Mouse (Mus musculus) testis, postnatal 14 days (tissue): ENCODE measurements around the gene Cdh12.

Source experiments
- DNase-seq: peaks from one replicate; pipeline ENCODE4 v3.0.0; 2021; ENCODE audit warnings: low spot score

The Cdh12 gene

GRCm38 (mm10) chr15:20696229-20696628 is 247.2 kb downstream of the Cdh12 start:
- no peak for DNase-seq

- DNase-seq, result no peak
Measured at GRCm38 (mm10) chr15:20711859-20712258, 262.8 kb downstream of the Cdh12 start.

- no peak for DNase-seq
Measured at GRCm38 (mm10) chr15:20772289-20772688, 323.2 kb downstream of the Cdh12 start.

- no peak for DNase-seq
Measured at GRCm38 (mm10) chr15:20773423-20773822, 324.4 kb downstream of the Cdh12 start.

GRCm38 (mm10) chr15:20796999-20797398 is 347.9 kb downstream of the Cdh12 start:
- no peak for DNase-seq

- no peak for DNase-seq
Measured at GRCm38 (mm10) chr15:20798541-20798940, 349.5 kb downstream of the Cdh12 start.

- DNase-seq, result no peak
Measured at GRCm38 (mm10) chr15:20835887-20836286, 386.8 kb downstream of the Cdh12 start.

- DNase-seq, result no peak
Measured at GRCm38 (mm10) chr15:20836991-20837390, 387.9 kb downstream of the Cdh12 start.

- no peak for DNase-seq
Measured at GRCm38 (mm10) chr15:20841479-20841878, 392.4 kb downstream of the Cdh12 start.

GRCm38 (mm10) chr15:20863076-20863475 is 414.0 kb downstream of the Cdh12 start:
- no peak for DNase-seq

GRCm38 (mm10) chr15:20872518-20872917 is 423.5 kb downstream of the Cdh12 start:
- DNase-seq, result no peak

- DNase-seq, result no peak
Measured at GRCm38 (mm10) chr15:20876993-20877392, 427.9 kb downstream of the Cdh12 start.

GRCm38 (mm10) chr15:20893471-20893870 is 444.4 kb downstream of the Cdh12 start:
- DNase-seq, result no peak

GRCm38 (mm10) chr15:20902568-20902967 is 453.5 kb downstream of the Cdh12 start:
- DNase-seq, result no peak

- DNase-seq, result no peak
Measured at GRCm38 (mm10) chr15:20928221-20928620, 479.2 kb downstream of the Cdh12 start.

- DNase-seq, result no peak
Measured at GRCm38 (mm10) chr15:20944000-20944399, 494.9 kb downstream of the Cdh12 start.

- no peak for DNase-seq
Measured at GRCm38 (mm10) chr15:20967463-20967862, 518.4 kb downstream of the Cdh12 start.

- no peak for DNase-seq
Measured at GRCm38 (mm10) chr15:20971041-20971440, 522.0 kb downstream of the Cdh12 start.

- no peak for DNase-seq
Measured at GRCm38 (mm10) chr15:21000541-21000940, 551.5 kb downstream of the Cdh12 start.

GRCm38 (mm10) chr15:21007931-21008330 is 558.9 kb downstream of the Cdh12 start:
- no peak for DNase-seq

GRCm38 (mm10) chr15:21008487-21008886 is 559.4 kb downstream of the Cdh12 start:
- no peak for DNase-seq

GRCm38 (mm10) chr15:21008969-21009368 is 559.9 kb downstream of the Cdh12 start:
- DNase-seq, result peak; percentile 14

GRCm38 (mm10) chr15:21063683-21064082 is 614.6 kb downstream of the Cdh12 start:
- no peak for DNase-seq

GRCm38 (mm10) chr15:21069264-21069663 is 620.2 kb downstream of the Cdh12 start:
- no peak for DNase-seq

GRCm38 (mm10) chr15:21092824-21093223 is 643.8 kb downstream of the Cdh12 start:
- DNase-seq, result no peak
